Mouse (Mus musculus) WW6 (cell line): ENCODE results near the gene Nol3.

Experiments used
- DNase-seq: peaks from one replicate; pipeline ENCODE4 v3.0.0-alpha.2; 2013; ENCODE audit warnings: low read depth, low spot score

The Nol3 gene

DNA sequence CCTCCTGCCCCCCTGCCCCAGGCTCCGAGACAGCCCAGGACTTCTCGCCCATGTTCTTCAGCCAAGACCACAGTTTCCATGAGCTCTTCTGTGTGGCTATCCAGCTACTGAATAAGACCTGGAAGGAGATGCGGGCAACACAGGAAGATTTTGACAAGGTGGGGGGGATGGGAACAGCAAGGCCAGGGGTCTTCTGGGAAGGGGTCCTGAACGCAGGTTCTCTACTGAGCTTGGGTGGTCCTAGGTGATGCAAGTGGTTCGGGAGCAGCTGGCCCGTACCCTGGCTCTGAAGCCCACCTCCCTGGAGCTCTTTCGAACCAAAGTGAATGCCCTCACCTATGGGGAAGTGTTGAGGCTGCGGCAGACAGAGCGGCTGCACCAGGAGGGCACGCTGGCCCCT is 32.5 kb downstream of the Nol3 start:
- no peak for DNase-seq

GRCm38 (mm10) chr8:105309142-105309847 is 33.4 kb downstream of the Nol3 start:
- no peak for DNase-seq

GRCm38 (mm10) chr8:105310118-105310517 is 34.2 kb downstream of the Nol3 start:
- no peak for DNase-seq

DNA sequence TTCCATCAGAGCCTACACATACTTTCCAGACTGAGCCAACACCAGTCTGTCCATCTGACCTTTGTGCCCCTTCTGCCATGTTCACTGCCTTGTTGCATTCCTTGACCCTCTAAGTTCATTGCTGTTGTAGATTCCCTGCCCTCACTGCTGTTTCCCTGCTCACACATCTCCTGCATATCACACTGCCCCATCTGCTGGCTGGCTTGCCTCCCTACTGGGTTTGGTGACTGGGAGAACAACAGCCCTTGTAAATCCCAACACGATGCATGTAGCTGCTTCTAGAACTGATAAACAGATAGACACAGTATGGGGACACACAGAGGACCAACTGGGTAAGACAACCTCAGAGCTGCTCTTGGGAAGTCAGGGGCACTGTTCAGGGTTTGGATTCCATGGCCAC is 35.8 kb downstream of the Nol3 start:
- no peak for DNase-seq

- no peak for DNase-seq
Measured at GRCm38 (mm10) chr8:105312891-105313481, 37.0 kb downstream of the Nol3 start.

DNA sequence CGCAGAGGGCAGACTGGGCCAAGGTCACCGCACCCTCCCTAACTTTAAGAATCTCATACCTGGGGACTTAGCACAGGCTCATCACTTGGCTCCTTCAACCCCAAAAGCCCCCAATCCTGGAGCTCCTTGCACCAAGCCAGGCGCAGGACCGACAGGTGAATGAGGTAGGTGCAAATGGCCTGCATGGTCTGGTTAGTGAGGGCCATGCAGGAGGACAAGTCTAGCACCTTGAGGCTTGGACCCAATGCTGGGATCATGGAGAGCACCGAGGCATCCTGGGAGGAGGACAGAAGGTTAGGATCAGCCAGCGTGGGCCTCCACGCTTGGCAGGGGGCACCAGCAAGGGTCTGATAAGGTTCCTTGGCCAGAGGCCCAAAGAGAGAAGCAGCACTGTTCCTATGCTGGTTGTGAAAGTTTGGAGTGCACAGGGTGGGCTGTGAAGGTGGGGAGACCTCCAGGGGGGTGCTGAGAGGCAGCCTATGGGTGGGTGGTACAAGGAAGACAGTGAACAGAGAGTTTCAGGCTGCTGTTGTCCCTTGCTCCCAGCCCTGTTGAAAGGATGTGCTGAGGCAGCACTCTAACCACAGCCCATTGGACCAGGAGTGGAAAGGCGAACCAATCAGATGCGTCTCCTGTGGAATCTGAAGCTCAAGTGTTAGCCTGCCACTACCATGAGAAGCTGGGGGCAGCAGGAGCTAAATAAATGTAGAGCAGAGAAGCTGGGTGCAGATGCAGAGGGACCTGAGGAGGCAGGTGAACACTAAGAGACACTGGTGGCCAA is 37.9 kb downstream of the Nol3 start:
- no peak for DNase-seq

GRCm38 (mm10) chr8:105315073-105315769 is 39.3 kb downstream of the Nol3 start:
- no peak for DNase-seq

DNA sequence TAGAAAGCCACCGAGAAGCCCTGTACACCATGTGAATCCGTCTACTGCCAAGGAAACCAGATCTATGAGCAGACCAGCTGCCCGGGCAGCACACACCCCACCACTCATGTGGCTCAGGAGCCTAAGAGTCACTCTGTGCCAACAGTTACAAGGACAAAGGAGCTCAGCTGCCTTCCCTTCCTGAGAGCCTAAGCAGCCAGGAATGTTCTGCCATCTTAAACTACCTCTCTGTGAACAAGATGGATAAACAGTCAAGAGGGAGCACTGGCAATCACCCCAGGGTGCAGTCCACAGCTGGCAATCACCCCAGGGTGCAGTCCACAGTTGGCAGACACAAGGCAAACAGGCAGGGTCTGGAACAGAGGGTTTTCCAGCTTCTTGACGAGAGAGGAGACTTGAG is 42.0 kb downstream of the Nol3 start:
- no peak for DNase-seq

- no peak for DNase-seq
Measured at GRCm38 (mm10) chr8:105318662-105319190, 42.8 kb downstream of the Nol3 start.

GRCm38 (mm10) chr8:105323183-105323582 is 47.2 kb downstream of the Nol3 start:
- DNase-seq: no peak

DNA sequence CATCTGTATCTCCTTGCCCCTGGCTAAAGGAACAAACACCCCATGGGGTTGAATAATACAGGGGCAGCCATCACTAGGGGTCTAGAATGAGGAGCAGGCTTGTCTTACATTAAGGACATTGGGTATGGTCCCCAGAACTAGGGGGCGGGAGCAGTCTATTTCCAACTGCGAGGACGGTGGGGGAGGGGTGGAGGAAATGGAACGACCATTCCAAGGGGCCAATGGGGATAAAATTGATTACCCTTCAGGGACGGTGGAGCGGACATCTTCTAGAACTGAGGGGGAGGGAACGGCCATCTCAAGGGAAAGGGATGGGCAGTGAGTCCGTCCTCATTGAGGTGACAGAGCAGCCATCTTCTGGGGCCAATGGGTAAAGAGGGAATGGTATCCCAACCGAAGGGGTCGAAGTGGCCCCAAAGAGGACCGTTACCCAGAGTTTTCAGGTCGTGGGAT is 49.7 kb downstream of the Nol3 start:
- no peak for DNase-seq

DNA sequence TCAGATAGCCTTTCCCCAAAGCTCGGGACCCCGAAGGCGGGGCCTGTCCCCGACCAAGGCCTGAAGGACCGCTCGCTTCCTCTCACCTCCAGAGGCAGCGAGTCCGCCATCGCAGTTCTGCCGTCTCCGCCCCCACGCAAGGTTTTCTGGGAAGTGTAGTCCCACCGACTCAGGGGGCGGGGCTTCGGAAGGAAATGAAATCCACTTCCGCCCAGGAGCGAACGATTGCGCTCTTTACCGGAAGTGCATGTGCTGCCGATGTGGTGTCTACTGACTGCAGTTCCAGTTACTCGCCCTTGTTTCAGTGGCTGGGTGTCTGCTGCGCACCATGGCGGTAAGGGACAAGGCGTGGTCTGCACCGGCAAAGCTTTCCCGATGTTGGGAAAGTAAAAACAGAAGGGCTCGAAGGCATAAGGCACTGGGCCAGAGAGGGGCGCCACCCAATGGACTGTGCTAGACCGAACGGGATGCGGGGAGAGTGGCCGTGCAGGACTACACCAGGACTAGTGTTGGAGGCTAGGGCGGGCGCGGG is 50.3 kb downstream of the Nol3 start, which contains the start of the genes Lrrc29 and Tmem208:
Gene Lrrc29, minus strand, starts transcription at position 138 of the 532 bp plus-strand sequence.
Gene Tmem208, plus strand, starts transcription at position 214 of the 532 bp plus-strand sequence.
- peak; percentile 97 for DNase-seq

DNA sequence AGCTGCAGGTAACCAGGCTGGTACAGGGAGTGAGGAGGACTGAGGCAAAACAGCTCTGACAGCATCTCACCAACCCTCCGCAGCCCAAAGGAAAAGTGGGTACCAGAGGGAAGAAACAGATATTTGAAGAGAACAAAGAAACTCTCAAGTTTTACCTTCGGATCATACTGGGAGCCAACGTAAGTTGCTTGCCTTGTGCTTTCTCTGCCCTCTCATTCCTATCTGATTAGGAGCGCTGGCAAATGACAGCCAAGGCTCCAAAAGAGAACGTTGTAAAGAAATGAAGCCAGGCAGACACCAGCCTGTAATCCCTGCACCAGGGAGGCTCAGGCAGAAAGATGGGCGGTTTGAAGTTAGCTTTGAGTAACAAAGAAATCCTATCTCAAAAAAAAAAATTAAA is 51.0 kb downstream of the Nol3 start:
- no peak for DNase-seq

DNA sequence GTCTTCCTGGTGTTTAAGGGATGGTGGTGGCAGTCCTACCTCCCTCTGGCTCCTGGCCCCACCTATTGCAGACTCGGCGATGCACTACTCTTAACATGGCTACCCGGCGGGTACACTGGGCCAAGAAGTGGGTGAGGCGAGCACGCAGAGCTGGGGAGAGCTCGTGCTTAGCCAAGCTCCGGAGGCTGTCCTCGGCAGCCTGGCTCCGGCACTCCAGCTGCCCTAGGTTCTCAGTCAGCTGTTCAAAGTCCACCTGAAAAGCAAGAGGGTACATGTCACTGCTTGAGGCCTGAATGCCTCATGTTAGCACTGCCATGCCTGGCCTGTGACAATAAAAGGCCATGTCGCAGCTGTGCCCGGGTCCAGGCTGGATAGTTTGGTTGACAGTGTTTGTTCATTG is 54.4 kb downstream of the Nol3 start:
- no peak for DNase-seq

GRCm38 (mm10) chr8:105331469-105331868 is 55.5 kb downstream of the Nol3 start:
- DNase-seq: no peak
